Mouse (Mus musculus) central nervous system, embryonic 14 days (tissue): ENCODE measurements around the gene Gm42906. TPM values are rescaled to one million over a fixed set of nuclear protein-coding genes. Genes with fewer than 3 reads are reported as not detected.

ENCODE experiments used
- polyA plus RNA-seq: library from polyadenylated mRNA; depleted of rRNA; stranded (reverse); fragments of >200 nt; gene quantifications from 2 replicates; pipeline ENCODE4 v1.2.3, GENCODE M21; 2012; rRNA removed

Gm42906 gene
- not detected in 2 replicates for polyA plus RNA-seq

GRCm38 (mm10) chr5:151428113-151428756, at the start of gene Gm42906:
Gm42906 (minus strand) TSS chr5:151428163.

GRCm38 (mm10) chr5:151233400-151234031, 194.4 kb downstream of the Gm42906 start, which contains the start of gene Stard13:
Stard13 (minus strand) TSS chr5:151233836.

Other genes starting within 250 kb of the Gm42906 start
- 5.8 and 9.0 TPM in 2 replicates for gene Stard13, start 194.3 kb downstream of the Gm42906 start, polyA plus RNA-seq
- 0.04 and 0.07 TPM in 2 replicates for gene Vmn2r18, start 177.9 kb upstream of the Gm42906 start, polyA plus RNA-seq
- 63.4 and 68.3 TPM in 2 replicates for gene Rfc3, start 223.1 kb upstream of the Gm42906 start, polyA plus RNA-seq